Mouse (Mus musculus): ENCODE results near the gene Lin7a.

DNA sequence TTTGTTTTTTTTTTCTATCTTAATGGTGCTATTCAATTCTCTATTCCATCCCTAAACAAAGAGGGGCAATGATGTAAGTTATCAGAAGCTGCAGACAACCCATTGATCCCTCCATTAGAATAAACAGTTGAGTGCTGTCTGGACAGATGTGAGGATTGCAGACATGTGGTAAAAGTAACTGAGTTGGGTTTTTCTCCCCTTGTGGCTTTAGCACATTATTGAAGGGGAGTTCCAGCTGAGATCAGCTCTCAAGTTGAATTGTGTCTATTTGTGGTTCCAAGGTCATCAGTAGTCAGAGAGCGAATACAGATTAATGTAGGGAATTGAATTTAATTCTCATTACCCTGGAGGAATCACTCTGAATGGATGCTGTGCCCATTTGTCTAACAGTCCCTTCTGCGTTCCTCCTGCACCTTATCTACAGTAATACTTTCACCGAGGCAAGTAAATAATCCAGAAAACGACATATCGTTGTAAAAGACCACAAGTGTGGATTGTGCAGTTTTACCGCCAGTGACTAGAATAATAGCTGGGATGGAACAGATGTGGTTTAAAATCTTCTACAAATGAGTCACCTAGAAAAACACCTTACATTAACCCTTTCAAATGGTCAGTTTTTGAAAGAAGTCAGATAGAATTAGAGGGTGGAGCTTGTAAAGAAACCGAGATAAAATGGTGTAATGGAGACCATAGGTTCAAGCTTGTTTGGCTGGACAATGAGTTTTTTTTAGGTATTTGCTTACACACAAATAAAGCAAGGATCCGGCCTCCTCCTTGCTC is 48.9 kb upstream of the Lin7a start:
- TF ChIP-seq POLR2A (IDR thresholded peaks at IDR 0.05; ENCODE audit: borderline replicate concordance, extremely low read depth, low read depth, low read length) (no peak), CTCF (IDR thresholded peaks at IDR 0.05; ENCODE audit: insufficient read depth, low read length) (no peak)

All from lung, adult 2 months (tissue).